Mouse (Mus musculus) heart, postnatal 36 days (tissue): ENCODE measurements around the gene Psmd8. TPM values are rescaled to one million over a fixed set of nuclear protein-coding genes. Genes with fewer than 3 reads are reported as not detected.
"Not testable (repeated sequence)": the region's sequence is repeated elsewhere in the genome, so short reads cannot be mapped to it uniquely, and the experiment has no call there.

Experiments used
- DNase-seq, 2 experiments: peaks; one replicate each; pipeline ENCODE4 v3.0.0; 2021 to 2022
- intact Hi-C: fragments of 180-260 bp; cut with DNase I; formaldehyde crosslinking; loops from one replicate; pipeline ENCODE4 v1.15.1; 2025
- total RNA-seq, 2 experiments: library from RNA; stranded (reverse); gene quantifications; 2 replicates each; pipeline ENCODE4 v1.2.3; 2021

Gene Psmd8
- total RNA-seq, 2 experiments from 2014 or later: 130 to 132 TPM

GRCm38 (mm10) chr7:29141416-29141815 is 39.1 kb downstream of the Psmd8 start:
- intact Hi-C loops: no loop called here

DNA sequence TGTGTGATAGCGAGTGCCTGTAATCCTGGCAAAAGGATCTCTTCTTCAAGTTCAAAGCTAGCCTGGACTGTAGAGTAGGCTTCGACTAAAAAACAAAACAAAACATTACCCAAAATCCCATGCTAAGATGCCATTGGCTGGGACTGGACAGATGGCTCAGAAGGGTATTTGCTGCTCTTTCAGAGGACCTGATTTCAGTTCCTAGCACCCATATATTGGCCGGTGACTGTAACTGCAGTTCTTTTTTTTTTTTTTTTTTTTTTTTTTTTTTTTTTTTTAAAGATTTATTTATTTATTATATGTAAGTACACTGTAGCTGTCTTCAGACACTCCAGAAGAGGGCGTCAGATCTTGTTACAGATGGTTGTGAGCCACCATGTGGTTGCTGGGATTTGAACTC is 41.3 kb downstream of the Psmd8 start:
- DNase-seq, intact Hi-C loops: not testable (repeated sequence)

More at GRCm38 (mm10) chr7:29141416-29141815, 39.1 kb downstream of the Psmd8 start:
- no peak for DNase-seq

- intact Hi-C loops: no loop called here
Observed at GRCm38 (mm10) chr7:29137429-29137828, 43.1 kb downstream of the Psmd8 start.

GRCm38 (mm10) chr7:29134693-29135386 is 45.7 kb downstream of the Psmd8 start, which contains the start of gene Rasgrp4:
Gene Rasgrp4 (plus strand): TSS chr7:29134851.
- intact Hi-C loops: no loop called here
- DNase-seq: no peak

More at GRCm38 (mm10) chr7:29137429-29137828, 43.1 kb downstream of the Psmd8 start:
- DNase-seq: no peak

- intact Hi-C loops: no loop called here
- DNase-seq: no peak
Observed at GRCm38 (mm10) chr7:29134230-29134629, 46.3 kb downstream of the Psmd8 start.

DNA sequence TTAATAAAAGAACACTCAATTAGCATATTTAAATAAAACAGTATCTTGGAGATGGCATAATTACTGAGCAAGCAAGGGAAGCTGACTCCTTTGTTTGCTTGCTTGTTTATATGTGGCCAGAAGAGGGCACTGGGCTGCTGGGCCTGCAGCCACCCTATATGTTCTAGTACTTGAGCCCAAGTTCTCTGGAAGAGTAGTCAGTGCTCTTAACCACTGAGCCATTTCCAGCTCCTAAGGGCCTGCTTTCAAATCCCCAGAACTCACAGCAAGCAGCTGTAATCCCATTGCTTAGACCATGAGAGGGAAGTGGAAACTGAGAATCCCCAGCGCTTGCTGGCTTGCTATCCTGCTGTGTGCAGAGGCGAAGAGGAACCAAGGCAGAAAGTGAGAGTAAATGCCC is 51.8 kb downstream of the Psmd8 start:
- intact Hi-C loops: loop anchor here (5.0 kb wide), 1 partner anchor 119 kb away; the partner anchor contains the start of gene 2200002D01Rik
- no peak for DNase-seq

DNA sequence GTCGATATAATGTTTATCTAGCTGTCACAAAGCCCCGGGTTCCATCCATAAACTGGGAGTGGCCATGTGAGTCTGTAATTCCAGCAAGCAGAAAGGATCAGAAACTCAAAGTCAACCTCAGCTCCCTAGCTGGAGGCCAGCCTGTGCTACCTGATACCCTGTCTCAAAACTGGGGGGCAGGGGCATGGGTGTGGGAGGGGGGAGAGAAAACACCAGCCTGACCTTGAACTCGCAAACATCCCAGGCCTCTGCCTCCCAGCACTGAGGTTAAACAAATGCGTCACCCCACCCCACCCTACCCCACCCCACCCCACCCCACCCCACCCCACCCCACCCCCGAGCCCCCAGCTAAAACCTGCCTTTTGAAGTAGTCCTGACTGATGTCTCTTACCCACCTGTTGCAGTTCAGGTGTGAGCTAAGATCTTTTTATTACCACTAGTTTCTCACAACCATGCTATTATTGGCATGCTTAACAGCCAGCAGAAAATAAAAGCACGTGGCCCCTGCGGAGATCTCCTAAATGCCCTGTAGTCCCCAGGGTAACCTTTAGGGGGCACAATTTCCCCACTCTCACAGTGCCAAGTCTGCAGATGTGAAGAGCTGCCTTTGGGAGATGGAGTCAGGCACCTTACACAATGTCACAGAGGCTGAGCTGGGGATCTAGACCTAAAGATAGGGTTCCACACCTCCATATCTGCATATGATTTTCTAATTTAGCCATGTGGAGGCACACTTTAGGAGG is 54.2 kb downstream of the Psmd8 start:
- DNase-seq: peak; percentile 64 to 74
- intact Hi-C loops: loop anchor here (2.0 to 5.0 kb wide), 2 partner anchors 121 to 174 kb away; partner anchors contain the start of gene 2200002D01Rik

- intact Hi-C loops: loop anchor here (5.0 kb wide), 1 partner anchor 122 kb away; the partner anchor contains the start of gene 2200002D01Rik
- no peak for DNase-seq
Observed at GRCm38 (mm10) chr7:29124970-29125369, 55.5 kb downstream of the Psmd8 start, which contains the start of gene Ryr1. Gene Ryr1 (minus strand): TSS chr7:29125179.

Other genes starting within 250 kb of the Psmd8 start
- gene Actn4, start 218.4 kb downstream of the Psmd8 start, total RNA-seq: 10 to 100 TPM; 69.4 to 81.8 TPM
- 100 to 1,000 TPM; 159 to 163 TPM for gene Eif3k, start 198.8 kb downstream of the Psmd8 start, total RNA-seq
- gene Map4k1, start 198.7 kb downstream of the Psmd8 start, total RNA-seq: under 1 TPM; 0.61 to 0.81 TPM
- gene Ryr1, start 55.5 kb downstream of the Psmd8 start, total RNA-seq: under 1 TPM; 0.03 to 0.08 TPM
- 1 to 10 TPM; 1.4 to 1.5 TPM for gene Rasgrp4, start 45.9 kb downstream of the Psmd8 start, total RNA-seq
- gene Fam98c, start 24.5 kb downstream of the Psmd8 start, total RNA-seq: 10 to 100 TPM; 10.6 to 12.0 TPM
- gene Ggn, start 10.5 kb downstream of the Psmd8 start, total RNA-seq: under 1 TPM; 0.19 to 0.31 TPM
- under 1 TPM; 0.44 to 0.89 TPM for gene Spred3, start 10.3 kb downstream of the Psmd8 start, total RNA-seq
- under 1 TPM; 0.31 to 0.51 TPM for gene Catsperg1, start 33.3 kb upstream of the Psmd8 start, total RNA-seq
- gene Kcnk6, start 51.8 kb upstream of the Psmd8 start, total RNA-seq: 1 to 10 TPM; 2.8 to 3.2 TPM
- 10 to 100 TPM; 69.1 to 73.8 TPM for gene Yif1b, start 57.6 kb upstream of the Psmd8 start, total RNA-seq
- gene 2200002D01Rik, start 67.8 kb upstream of the Psmd8 start, total RNA-seq: 1 to 10 TPM; 1.9 to 2.0 TPM
- gene Spint2, start 101.2 kb upstream of the Psmd8 start, total RNA-seq: 10 to 100 TPM; 34.8 to 44.9 TPM
- gene Ppp1r14a, start 108.6 kb upstream of the Psmd8 start, total RNA-seq: 10 to 100 TPM in 1 of 2 experiments, 1 to 10 TPM in 1; 9.6 to 10.5 TPM
- under 1 TPM; 0.44 to 0.51 TPM for gene Dpf1, start 123.2 kb upstream of the Psmd8 start, total RNA-seq